Comparison of ENCODE assay signal across 5 mouse cellular contexts in the genomic region with DNA sequence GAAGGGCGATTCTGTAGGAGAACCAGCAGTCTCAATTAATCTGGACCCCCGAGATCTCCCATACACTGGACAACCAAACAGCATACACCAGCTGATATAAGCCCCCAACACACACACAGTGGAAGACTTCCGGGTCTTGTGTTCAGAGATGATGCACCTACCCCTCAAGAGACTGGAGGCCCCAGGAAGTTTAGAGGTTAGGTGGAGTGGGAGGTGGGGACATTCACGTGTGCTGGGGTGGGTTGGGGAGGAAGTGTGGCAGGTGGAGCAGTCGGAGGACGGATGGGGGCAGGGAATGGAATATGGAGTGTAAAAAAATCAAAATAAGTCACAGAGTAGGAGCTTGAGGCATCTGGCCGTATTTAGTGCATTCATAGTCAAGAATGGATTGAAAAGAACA.
"Had no signal": no experiment of that assay in that cellular context is flagged by ENCODE, and none has a peak within 500 bp of the region (broad histone marks: within the 10 kb centered on the region; RNA-seq: fewer than 3 reads in every experiment).

No protein-coding gene starts in this region.

- DNase-seq: kidney, adult 8-10 months; kidney, postnatal 10 days; kidney, postnatal 4 days; left cerebral cortex, postnatal 4 days; lung, adult 18-20 months had no signal
